Mouse (Mus musculus) hindbrain, embryonic 11.5 days (tissue): ENCODE measurements around the gene Krtap3-3. TPM values are rescaled to one million over a fixed set of nuclear protein-coding genes. Genes with fewer than 3 reads are reported as not detected.
A peak's percentile ranks its signal among the peaks of the same experiment; 100 is the strongest.

Experiments used
- ATAC-seq: fragments of 200-750 bp; cut with Nextera tagmentation; 2 replicates; pipeline ENCODE4 v1.8.0; 2017; ENCODE audit warnings: mild to moderate bottlenecking, moderate TSS enrichment, moderate library complexity; ENCODE audit not compliant: low FRiP score
- DNase-seq: peaks from one replicate; pipeline ENCODE4 v3.0.0-alpha.2; 2015; ENCODE audit warnings: low spot score
- H3K27ac ChIP-seq: fragments of 300-500 bp; sonication (generic); 2 replicates; pipeline ENCODE4 v1.5.1; 2014; ENCODE audit warnings: mild to moderate bottlenecking, low read depth, low read length
- H3K27me3 ChIP-seq: fragments of 300-500 bp; sonication (generic); 2 replicates; pipeline ENCODE4 v1.6.1; 2014; ENCODE audit warnings: mild to moderate bottlenecking, low read length, moderate library complexity, mixed read lengths; ENCODE audit not compliant: control insufficient read depth, insufficient read depth
- H3K36me3 ChIP-seq: fragments of 300-500 bp; sonication (generic); 2 replicates; pipeline ENCODE4 v1.6.1; 2014; ENCODE audit warnings: mild to moderate bottlenecking, low read length, moderate library complexity, mixed read lengths; ENCODE audit not compliant: control insufficient read depth, insufficient read depth
- H3K4me1 ChIP-seq: fragments of 300-500 bp; sonication (generic); replicated peaks from 2 replicates; pipeline ENCODE4 v1.6.1; 2014; ENCODE audit warnings: low read length, mixed read lengths; ENCODE audit not compliant: control insufficient read depth, insufficient read depth
- H3K4me2 ChIP-seq: fragments of 300-500 bp; sonication (generic); replicated peaks from 2 replicates; pipeline ENCODE4 v1.6.1; 2014; ENCODE audit warnings: mild to moderate bottlenecking, low read depth, low read length
- H3K4me3 ChIP-seq: fragments of 300-500 bp; sonication (generic); 2 replicates; pipeline ENCODE4 v1.5.1; 2014; ENCODE audit warnings: low read depth, low read length
- H3K9ac ChIP-seq: fragments of 300-500 bp; sonication (generic); 2 replicates; pipeline ENCODE4 v1.6.1; 2014; ENCODE audit warnings: low read depth, low read length
- H3K9me3 ChIP-seq: fragments of 300-500 bp; sonication (generic); 2 replicates; pipeline ENCODE4 v1.6.1; 2016; ENCODE audit warnings: low read length; ENCODE audit not compliant: control insufficient read depth
- WGBS: fragments of 180-500 bp; shearing (Covaris S2); extraction: QIAGEN DNeasy Blood & Tissue Kit; methylation state at CpG from one replicate; pipeline ENCODE4 v1.1.7; 2014; 5-methylcytosine and 5-hydroxymethylcytosine counted together
- polyA plus RNA-seq: library from polyadenylated mRNA; unstranded; fragments of >200 nt; fragmentation: Nextera tagmentation; extraction: Ambion mirVana; gene quantifications from 2 replicates; pipeline ENCODE4 v1.2.1, GENCODE M21; 2014

The Krtap3-3 gene
- polyA plus RNA-seq, 1 experiment from 2014 or later: not detected

DNA sequence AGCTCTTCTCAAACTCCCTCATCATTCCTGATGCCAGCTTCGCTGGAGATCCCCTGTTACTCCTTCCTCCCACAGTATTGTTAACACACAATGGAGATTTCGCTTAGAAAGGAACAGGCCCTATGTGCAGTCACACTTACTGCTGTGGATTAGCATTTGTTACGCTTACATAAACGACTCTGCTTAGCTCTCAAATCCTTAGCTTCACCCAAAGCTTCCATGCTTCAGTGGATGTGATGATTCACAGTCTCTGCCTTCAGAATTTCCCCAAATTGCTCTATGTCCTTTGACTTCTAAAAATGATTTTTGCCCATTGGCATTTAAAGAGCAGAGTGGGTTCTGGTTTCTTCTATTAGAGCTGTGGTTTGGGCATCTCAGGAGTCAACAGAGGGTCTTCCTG lies 22.5 kb upstream of the Krtap3-3 start:
- WGBS: 46% methylated on average over 4 of the region's 4 CpGs
- H3K4me2 ChIP-seq: no peak overlapping the region
- no peak overlapping the region for H3K4me3 ChIP-seq
- no peaks in the 10 kb centered on the region for H3K9me3 ChIP-seq
- H3K36me3 ChIP-seq: no peaks in the 10 kb centered on the region
- no peaks in the 10 kb centered on the region for H3K4me1 ChIP-seq
- ATAC-seq (no peak), DNase-seq (no peak)
- no peak overlapping the region for H3K9ac ChIP-seq
- H3K27ac ChIP-seq: no peak overlapping the region
- no peaks in the 10 kb centered on the region for H3K27me3 ChIP-seq

DNA sequence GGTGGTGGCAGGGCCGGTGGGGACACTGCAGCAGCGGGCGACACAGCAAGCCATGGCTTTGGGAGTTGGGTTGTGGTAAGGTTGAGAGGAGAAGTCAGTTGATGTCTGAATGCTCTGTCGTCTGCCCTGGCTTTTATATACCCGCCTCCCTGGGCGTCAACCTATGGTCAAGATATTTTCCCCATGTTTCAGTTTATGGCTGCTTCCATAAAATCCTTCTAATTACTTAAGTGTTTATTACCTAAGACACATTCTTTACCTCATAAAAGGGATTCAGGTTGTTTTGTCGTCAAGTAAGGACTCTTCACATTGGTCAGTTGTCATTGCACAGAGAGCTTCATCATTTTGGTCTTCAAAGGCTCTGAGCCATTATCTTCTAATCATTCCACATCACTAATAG lies 15.9 kb upstream of the Krtap3-3 start, which contains the start of gene Krtap3-1:
TSS of gene Krtap3-1 (minus strand) at position 101 of the 400 bp plus-strand sequence.
- H3K4me2 ChIP-seq: no peak within 1 kb of the TSS
- no peaks in the 10 kb centered on the region for H3K4me1 ChIP-seq
- no peak for ATAC-seq
- DNase-seq: no peak
- no peaks in the 10 kb centered on the region for H3K36me3 ChIP-seq
- no peaks in the 10 kb centered on the region for H3K27me3 ChIP-seq
- H3K9me3 ChIP-seq: no peaks in the 10 kb centered on the region
- no peak within 1 kb of the TSS for H3K4me3 ChIP-seq
- H3K27ac ChIP-seq: no peak within 1 kb of the TSS
- WGBS: 94% methylated on average over 7 of the region's 7 CpGs
- no peak within 1 kb of the TSS for H3K9ac ChIP-seq

DNA sequence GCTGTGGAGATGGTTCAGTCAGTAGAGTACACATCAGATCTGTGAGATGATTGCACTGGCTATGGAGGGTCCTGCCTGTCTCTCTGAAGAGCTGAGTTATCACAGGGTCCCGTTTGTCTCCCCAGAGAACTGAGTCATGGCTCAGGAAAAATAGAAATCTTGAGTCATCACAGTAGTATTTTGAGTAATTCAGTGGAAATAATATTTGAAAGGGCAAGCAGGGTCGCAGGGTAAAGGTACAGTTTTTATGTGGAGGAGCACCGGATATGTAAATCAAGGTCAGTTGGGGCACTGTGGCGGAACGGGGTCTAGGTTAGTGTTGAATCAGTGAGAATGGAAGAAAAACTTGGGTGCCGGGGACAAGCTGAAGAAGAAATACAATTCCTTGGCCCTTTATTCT lies 11.9 kb upstream of the Krtap3-3 start:
- 81% methylated on average over 6 of the region's 6 CpGs for WGBS
- H3K27me3 ChIP-seq: no peaks in the 10 kb centered on the region
- ATAC-seq: no peak
- no peak overlapping the region for H3K27ac ChIP-seq
- H3K9ac ChIP-seq: no peak overlapping the region
- no peak overlapping the region for H3K4me2 ChIP-seq
- no peaks in the 10 kb centered on the region for H3K36me3 ChIP-seq
- no peak for DNase-seq
- H3K4me1 ChIP-seq: no peaks in the 10 kb centered on the region
- no peaks in the 10 kb centered on the region for H3K9me3 ChIP-seq
- H3K4me3 ChIP-seq: no peak overlapping the region

DNA sequence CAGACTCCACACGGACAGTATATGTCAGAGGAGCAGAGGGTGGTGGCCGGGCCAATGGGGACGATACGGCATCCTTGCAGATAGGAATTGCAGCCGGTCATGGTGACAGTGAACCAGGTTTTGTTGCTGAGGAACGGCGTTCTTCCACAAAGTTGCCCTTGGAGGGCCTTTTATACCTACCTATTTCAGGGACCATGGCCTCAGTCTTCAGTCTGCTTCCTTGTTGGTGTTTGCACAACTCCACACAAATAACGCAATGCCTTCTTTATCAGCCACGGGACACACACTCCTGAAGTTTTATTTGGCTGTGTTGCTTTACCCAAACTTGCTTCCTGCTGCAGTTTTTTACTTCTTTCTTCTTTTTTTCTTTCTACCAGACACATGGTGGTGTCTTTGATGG lies 8.7 kb upstream of the Krtap3-3 start, which contains the start of gene Gm11939:
TSS of gene Gm11939 (minus strand) at position 101 of the 400 bp plus-strand sequence.
- no peaks in the 10 kb centered on the region for H3K4me1 ChIP-seq
- H3K27me3 ChIP-seq: no peaks in the 10 kb centered on the region
- no peaks in the 10 kb centered on the region for H3K9me3 ChIP-seq
- no peak within 1 kb of the TSS for H3K27ac ChIP-seq
- ATAC-seq (no peak), DNase-seq (no peak)
- no peaks in the 10 kb centered on the region for H3K36me3 ChIP-seq
- 88% methylated on average over 9 of the region's 9 CpGs for WGBS
- no peak within 1 kb of the TSS for H3K4me2 ChIP-seq
- H3K4me3 ChIP-seq: no peak within 1 kb of the TSS
- no peak within 1 kb of the TSS for H3K9ac ChIP-seq

DNA sequence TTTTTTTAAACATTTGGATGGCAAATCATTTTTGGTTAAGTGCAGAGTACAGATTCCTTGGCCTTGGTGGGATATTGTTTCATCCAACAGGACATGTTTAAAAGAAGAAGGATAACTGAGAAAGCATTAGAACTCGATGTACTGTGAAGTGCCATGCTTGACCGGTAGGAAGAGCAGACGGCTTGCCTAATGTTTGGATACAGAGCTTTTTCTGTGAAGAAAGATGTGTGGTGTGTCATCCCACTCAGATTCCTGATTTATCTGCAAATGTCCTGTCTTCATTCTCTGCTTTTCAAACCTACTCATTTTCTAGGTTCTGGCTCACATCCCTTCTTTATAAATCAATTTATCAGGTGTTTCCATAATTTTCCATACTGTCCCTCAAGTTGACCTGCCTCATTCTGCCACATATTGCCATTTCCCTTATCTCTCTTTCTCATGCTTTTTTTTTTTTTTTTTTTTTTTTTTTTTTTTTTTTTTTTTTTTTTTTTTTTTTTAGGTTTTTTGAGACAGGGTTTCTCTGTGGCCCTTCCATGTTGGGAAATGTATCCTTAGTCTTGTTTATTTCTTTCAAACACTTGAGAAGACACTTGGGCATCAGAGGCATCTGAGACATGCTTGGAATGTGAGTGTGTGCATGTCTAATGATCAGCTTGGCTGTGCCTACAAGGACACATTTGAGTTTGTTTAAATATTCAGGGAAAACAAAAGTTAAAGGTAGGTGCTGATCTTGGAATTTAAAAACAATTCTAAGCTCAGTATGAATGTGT lies 7.5 kb upstream of the Krtap3-3 start:
- 74% methylated on average over 3 of the region's 3 CpGs for WGBS

DNA sequence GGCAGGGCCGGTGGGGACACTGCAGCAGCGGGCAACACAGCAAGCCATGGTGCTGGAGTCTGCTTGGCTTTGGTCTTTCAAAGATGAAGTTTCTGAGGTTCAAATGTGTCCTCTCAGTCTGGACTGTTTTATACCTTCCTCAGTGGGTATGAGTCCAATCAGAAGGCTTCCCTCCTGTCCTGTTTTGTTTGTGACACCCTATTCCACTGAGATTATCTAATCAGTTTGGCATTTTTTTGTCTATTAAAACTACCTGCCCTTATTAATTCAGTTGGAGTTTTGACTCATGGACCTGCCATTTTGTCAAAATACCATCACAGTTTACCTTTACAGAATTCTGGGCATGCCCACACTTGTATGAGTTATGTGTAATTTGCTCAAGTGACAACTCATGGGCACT lies 6.1 kb upstream of the Krtap3-3 start, which contains the start of gene Krtap3-2:
TSS of gene Krtap3-2 (minus strand) at position 101 of the 400 bp plus-strand sequence.
- H3K9me3 ChIP-seq: no peaks in the 10 kb centered on the region
- H3K27ac ChIP-seq: no peak within 1 kb of the TSS
- no peak for DNase-seq
- no peak for ATAC-seq
- H3K4me3 ChIP-seq: no peak within 1 kb of the TSS
- H3K9ac ChIP-seq: no peak within 1 kb of the TSS
- H3K4me2 ChIP-seq: no peak within 1 kb of the TSS
- 88% methylated on average over 2 of the region's 2 CpGs for WGBS
- H3K4me1 ChIP-seq: no peaks in the 10 kb centered on the region
- H3K36me3 ChIP-seq: no peaks in the 10 kb centered on the region
- no peaks in the 10 kb centered on the region for H3K27me3 ChIP-seq

More for the DNA sequence above, 7.5 kb upstream of the Krtap3-3 start:
- DNase-seq (no peak), ATAC-seq (no peak)
- Histone ChIP-seq H3K4me2 (no peak overlapping the region), H3K4me3 (no peak overlapping the region), H3K4me1 (no peaks in the 10 kb centered on the region), H3K9ac (no peak overlapping the region), H3K27me3 (no peaks in the 10 kb centered on the region), H3K9me3 (no peaks in the 10 kb centered on the region), H3K27ac (no peak overlapping the region), H3K36me3 (no peaks in the 10 kb centered on the region)

DNA sequence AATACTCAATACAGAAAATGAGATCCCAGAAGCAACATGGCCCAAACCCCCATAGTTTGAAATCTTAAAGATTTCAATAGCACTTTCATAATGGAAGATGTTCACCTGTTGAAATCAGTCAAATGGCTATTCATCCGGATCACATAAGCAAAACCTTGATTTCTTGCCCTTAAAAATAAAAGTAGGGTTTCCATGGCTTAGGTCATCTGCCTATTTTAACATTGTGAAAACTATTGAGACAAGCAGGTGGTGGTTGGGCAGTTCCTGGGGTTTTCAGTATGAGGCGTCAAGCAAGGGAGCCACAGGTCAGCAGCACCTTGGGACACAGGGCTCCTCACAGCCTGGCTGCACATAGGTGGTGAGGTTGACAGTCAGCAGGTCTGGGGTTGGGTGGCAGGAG lies 5.5 kb upstream of the Krtap3-3 start:
- no peak overlapping the region for H3K4me3 ChIP-seq
- no peaks in the 10 kb centered on the region for H3K4me1 ChIP-seq
- H3K9me3 ChIP-seq: no peaks in the 10 kb centered on the region
- WGBS: 82% methylated on average over 2 of the region's 2 CpGs
- no peak overlapping the region for H3K27ac ChIP-seq
- no peak overlapping the region for H3K4me2 ChIP-seq
- H3K27me3 ChIP-seq: no peaks in the 10 kb centered on the region
- no peaks in the 10 kb centered on the region for H3K36me3 ChIP-seq
- ATAC-seq (no peak), DNase-seq (no peak)
- no peak overlapping the region for H3K9ac ChIP-seq

DNA sequence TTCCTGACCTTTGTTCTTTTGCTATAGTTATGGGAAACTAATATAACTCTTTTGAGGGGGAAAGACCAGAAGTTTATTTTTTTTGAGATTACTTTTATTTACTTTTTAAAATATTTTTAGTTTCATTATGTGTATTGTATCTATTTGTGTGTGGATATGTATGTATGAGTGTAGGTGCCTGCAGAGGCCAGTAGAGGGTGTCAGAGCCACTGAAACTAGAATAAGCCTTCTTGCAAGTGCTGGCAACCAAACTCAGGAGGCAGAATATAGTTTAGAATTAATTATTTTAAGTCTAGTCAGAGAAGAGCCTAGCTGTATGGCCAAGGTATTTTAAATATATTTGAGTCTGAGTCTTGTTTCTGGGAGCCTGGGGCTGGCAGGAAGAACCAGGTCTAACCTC lies 2.8 kb downstream of the Krtap3-3 start:
- H3K4me3 ChIP-seq: no peak overlapping the region
- H3K4me1 ChIP-seq: no peaks in the 10 kb centered on the region
- no peaks in the 10 kb centered on the region for H3K36me3 ChIP-seq
- no peak overlapping the region for H3K27ac ChIP-seq
- DNase-seq (no peak), ATAC-seq (no peak)
- H3K9me3 ChIP-seq: no peaks in the 10 kb centered on the region
- no peak overlapping the region for H3K4me2 ChIP-seq
- no peak overlapping the region for H3K9ac ChIP-seq
- H3K27me3 ChIP-seq: no peaks in the 10 kb centered on the region

DNA sequence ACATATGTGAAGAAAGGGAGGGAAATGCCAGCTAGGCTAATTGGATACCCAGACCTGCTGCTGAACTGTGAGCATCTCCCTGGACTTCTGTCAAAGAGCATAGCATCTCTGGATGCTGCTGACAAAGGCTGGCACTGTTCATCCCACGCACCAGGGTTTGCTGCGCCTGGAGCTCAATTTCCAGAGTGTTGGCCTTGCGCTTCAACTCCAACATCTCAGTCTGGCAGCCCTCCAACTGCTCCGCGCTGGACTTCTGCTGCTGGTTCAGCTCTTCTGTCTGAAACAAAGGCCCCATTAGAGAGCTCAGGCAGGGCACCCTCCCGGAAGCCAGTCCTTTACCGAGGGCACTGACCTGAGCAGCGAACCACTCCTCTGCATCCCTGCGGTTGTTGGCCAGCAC lies 10.9 kb downstream of the Krtap3-3 start:
- DNase-seq (peak; percentile 6), ATAC-seq (no peak)
- Histone ChIP-seq H3K4me1 (no peaks in the 10 kb centered on the region), H3K27ac (no peak overlapping the region), H3K4me3 (no peak overlapping the region), H3K27me3 (no peaks in the 10 kb centered on the region), H3K9me3 (no peaks in the 10 kb centered on the region), H3K4me2 (no peak overlapping the region), H3K36me3 (no peaks in the 10 kb centered on the region), H3K9ac (no peak overlapping the region)
- WGBS: 73% methylated on average over 9 of the region's 9 CpGs
